Mouse (Mus musculus): ENCODE results near the gene Nek8. TPM values are rescaled to one million over a fixed set of nuclear protein-coding genes. Genes with fewer than 3 reads are reported as not detected.
A peak's percentile ranks its signal among the peaks of the same experiment; 100 is the strongest.

Gene Nek8
- total and polyA plus RNA-seq, 3 experiments, result 7.1 to 8.3 (median 7.4) TPM

- Histone ChIP-seq H3K27ac (ENCODE audit: insufficient read depth, low read depth) (no peak overlapping the region), H3K9me3 (replicated peaks; ENCODE audit: low read length) (no peaks in the 10 kb centered on the region), H3K36me3 (replicated peaks in 1 of 2; ENCODE audit: control insufficient read depth in 1 of 2, insufficient read depth in 1 of 2, low read length in 1 of 2) (peaks cover 0 to 41% of the 10 kb centered on the region in 2 experiments), H3K4me3 (replicated peaks in 1 of 3; ENCODE audit: low read depth in 2 of 3, low read length in 2 of 3, poor library complexity in 1 of 3) (no peak overlapping the region), H3K4me1 (ENCODE audit: control insufficient read depth in 1 of 2, insufficient read depth in 2 of 2) (peaks cover 10 to 58% of the 10 kb centered on the region in 2 experiments), H3K9ac (ENCODE audit: insufficient read depth, low read depth) (no peak overlapping the region), H3K4me2 (ENCODE audit: insufficient read depth, low read depth, poor library complexity, severe bottlenecking) (no peak overlapping the region), H3K27me3 (replicated peaks) (no peaks in the 10 kb centered on the region), H3K79me2 (replicated peaks; ENCODE audit: control insufficient read depth, extremely low read depth, insufficient read depth, poor library complexity, severe bottlenecking) (peaks cover 58% of the 10 kb centered on the region)
- dilution Hi-C loops (cut with MboI; ENCODE audit: extremely low pct_ligation_motif_present, extremely low pct_unique_long_range_greater_than_20kb, low sequenced_read_pairs) (no loop called here), in situ Hi-C loops (cut with MboI; ENCODE audit: low pct_ligation_motif_present, low pct_unique_long_range_greater_than_20kb, low sequenced_read_pairs) (no loop called here)
- TF ChIP-seq USF1 (IDR thresholded peaks at IDR 0.05; ENCODE audit: low read depth, low read length) (no peak), ZNF384 (IDR thresholded peaks at IDR 0.05; ENCODE audit: low read depth, low read length) (peak; percentile 18; the same call in 1 of the 2 replicates)
- no peak for DNase-seq (ENCODE audit: extremely low read depth)
Observed at GRCm38 (mm10) chr11:78122815-78123214, 53.7 kb downstream of the Nek8 start.

GRCm38 (mm10) chr11:78121176-78121575 is 55.3 kb downstream of the Nek8 start:
- in situ Hi-C loops (cut with MboI; ENCODE audit: low pct_ligation_motif_present, low pct_unique_long_range_greater_than_20kb, low sequenced_read_pairs) (no loop called here), dilution Hi-C loops (cut with MboI; ENCODE audit: extremely low pct_ligation_motif_present, extremely low pct_unique_long_range_greater_than_20kb, low sequenced_read_pairs) (no loop called here)
- no peak for DNase-seq (ENCODE audit: extremely low read depth)
- Histone ChIP-seq H3K79me2 (replicated peaks; ENCODE audit: control insufficient read depth, extremely low read depth, insufficient read depth, poor library complexity, severe bottlenecking) (peaks cover 62% of the 10 kb centered on the region), H3K27ac (ENCODE audit: insufficient read depth, low read depth) (no peak overlapping the region), H3K9me3 (replicated peaks; ENCODE audit: low read length) (no peaks in the 10 kb centered on the region), H3K9ac (ENCODE audit: insufficient read depth, low read depth) (no peak overlapping the region), H3K27me3 (replicated peaks) (no peaks in the 10 kb centered on the region), H3K4me3 (replicated peaks in 1 of 3; ENCODE audit: low read depth in 2 of 3, low read length in 2 of 3, poor library complexity in 1 of 3) (no peak overlapping the region), H3K4me2 (ENCODE audit: insufficient read depth, low read depth, poor library complexity, severe bottlenecking) (no peak overlapping the region), H3K36me3 (replicated peaks in 1 of 2; ENCODE audit: control insufficient read depth in 1 of 2, insufficient read depth in 1 of 2, low read length in 1 of 2) (peaks cover 0 to 33% of the 10 kb centered on the region in 2 experiments), H3K4me1 (ENCODE audit: control insufficient read depth in 1 of 2, insufficient read depth in 2 of 2) (peaks cover 2 to 51% of the 10 kb centered on the region in 2 experiments)
- TF ChIP-seq BHLHE40 (IDR thresholded peaks at IDR 0.05; ENCODE audit: low read depth, low read length) (no peak), MAFK (IDR thresholded peaks at IDR 0.05; ENCODE audit: insufficient replicate concordance, low read length) (no peak), CHD1 (IDR thresholded peaks at IDR 0.05; ENCODE audit: low read depth, low read length) (no peak), JUND (conservative IDR thresholded peaks at IDR 0.05; ENCODE audit: low read depth, low read length) (no peak), SMC3 (IDR thresholded peaks at IDR 0.05; ENCODE audit: low read depth, low read length) (no peak), MAZ (IDR thresholded peaks at IDR 0.05; ENCODE audit: low read depth, low read length) (no peak), SIN3A (IDR thresholded peaks at IDR 0.05; ENCODE audit: low read length) (no peak), KAT2A (IDR thresholded peaks at IDR 0.05; ENCODE audit: insufficient replicate concordance, low read length) (no peak), ELF1 (IDR thresholded peaks at IDR 0.05; ENCODE audit: low read depth, low read length) (no peak), ZC3H11A (IDR thresholded peaks at IDR 0.05; ENCODE audit: low read depth, low read length) (no peak), ETS1 (conservative IDR thresholded peaks at IDR 0.05; ENCODE audit: low read depth, low read length) (no peak), MEF2A (IDR thresholded peaks at IDR 0.05; ENCODE audit: borderline replicate concordance, low read depth, low read length) (no peak), JUN (IDR thresholded peaks at IDR 0.05; ENCODE audit: insufficient read depth, low read depth, low read length) (no peak), MAX (IDR thresholded peaks at IDR 0.05; ENCODE audit: low read length) (no peak), USF2 (conservative IDR thresholded peaks at IDR 0.05; ENCODE audit: low read depth, low read length) (no peak), CTCF (conservative IDR thresholded peaks at IDR 0.05 in 1 of 2, IDR thresholded peaks at IDR 0.05 in 1 of 2; ENCODE audit: low read depth in 2 of 2, low read length in 2 of 2) (no peak), TCF12 (IDR thresholded peaks at IDR 0.05; ENCODE audit: low read depth, low read length) (no peak), RCOR1 (conservative IDR thresholded peaks at IDR 0.05; ENCODE audit: low read depth, low read length) (no peak), GABPA (IDR thresholded peaks at IDR 0.05; ENCODE audit: insufficient replicate concordance, low read depth, low read length) (no peak)

Data from CH12.LX (cell line).